Mouse (Mus musculus) C2C12 (cell line): Measurements from ENCODE around the gene Rnf145. TPM values are rescaled to one million over a fixed set of nuclear protein-coding genes. Genes with fewer than 3 reads are reported as not detected.

Experiments
- H3K27me3 ChIP-seq: one replicate; pipeline ENCODE4 v1.6.1; 2011; ENCODE audit not compliant: control insufficient read depth, insufficient read depth, insufficient read length
- H3K36me3 ChIP-seq: one replicate; pipeline ENCODE4 v1.6.1; 2011; ENCODE audit not compliant: control insufficient read depth, insufficient read depth
- H3K4me3 ChIP-seq: one replicate; pipeline ENCODE4 v1.5.1; 2011; ENCODE audit warnings: mild to moderate bottlenecking, control low read depth; ENCODE audit not compliant: poor library complexity, insufficient read depth, severe bottlenecking
- H3K79me2 ChIP-seq: one replicate; pipeline ENCODE4 v1.6.1; 2011; ENCODE audit not compliant: control insufficient read depth, insufficient read depth
- H3K79me3 ChIP-seq: one replicate; pipeline ENCODE4 v1.6.1; 2011; ENCODE audit warnings: low read depth, control low read depth
- H3ac ChIP-seq: one replicate; pipeline ENCODE3; 2011; ENCODE audit warnings: low read depth; ENCODE audit not compliant: control insufficient read depth, insufficient read length
- CEBPB ChIP-seq: IDR thresholded peaks from one replicate; pipeline ENCODE4 v1.6.1; 2011; ENCODE audit warnings: low read depth, mild to moderate bottlenecking, control low read depth, moderate library complexity
- CTCF ChIP-seq: IDR thresholded peaks from one replicate; pipeline ENCODE4 v1.5.1; 2011; ENCODE audit not compliant: control insufficient read depth, insufficient read depth, insufficient read length
- FOSL1 ChIP-seq: IDR thresholded peaks from one replicate; pipeline ENCODE4 v1.8.0; 2011; ENCODE audit warnings: mild to moderate bottlenecking, low read length; ENCODE audit not compliant: poor library complexity, insufficient read depth, severe bottlenecking
- MAX ChIP-seq: IDR thresholded peaks from one replicate; pipeline ENCODE4 v1.6.1; 2011; ENCODE audit warnings: mild to moderate bottlenecking, control low read depth
- MYOD1 ChIP-seq: IDR thresholded peaks from one replicate; pipeline ENCODE4 v1.6.1; 2011; ENCODE audit warnings: low read depth; ENCODE audit not compliant: control insufficient read depth, insufficient read length
- MYOG ChIP-seq: IDR thresholded peaks from one replicate; pipeline ENCODE4 v1.6.1; 2011; ENCODE audit not compliant: control insufficient read depth, insufficient read length; ENCODE audit errors: extremely low read depth
- USF1 ChIP-seq: IDR thresholded peaks from one replicate; pipeline ENCODE4 v1.6.1; 2011; ENCODE audit warnings: low read depth, mild to moderate bottlenecking, control low read depth, moderate library complexity
- polyA plus RNA-seq: library from polyadenylated mRNA; unstranded; fragments of >200 nt; fragmentation: generic; extraction: Trizol; gene quantifications from one replicate; pipeline ENCODE4 v1.2.1, GENCODE M21; 2012; ENCODE audit warnings: missing spikeins

Rnf145 gene
- polyA plus RNA-seq, 1 experiment, result 68.9 TPM

DNA sequence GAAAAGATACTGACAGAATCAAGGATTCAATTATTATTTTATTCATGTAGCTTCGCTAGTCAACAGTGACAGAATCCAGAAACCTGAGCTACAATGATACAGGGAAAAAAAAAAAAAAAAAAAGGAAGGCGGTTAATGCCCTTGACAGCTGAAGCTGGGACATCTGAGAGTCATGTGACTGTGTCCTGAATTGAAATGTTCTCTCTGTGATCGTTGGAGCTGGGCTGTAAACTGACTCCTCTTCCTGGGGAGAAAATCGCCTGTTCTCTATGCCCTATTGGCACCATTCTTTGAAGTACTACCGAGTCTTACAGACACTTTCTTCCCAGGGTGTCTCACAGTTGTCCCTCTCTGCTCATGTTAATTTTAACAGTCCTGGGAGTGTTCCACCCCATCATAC, 15.8 kb upstream of the Rnf145 start:
- Histone ChIP-seq H3ac (no peak overlapping the region), H3K4me3 (no peak overlapping the region), H3K27me3 (peaks cover 9% of the 10 kb centered on the region), H3K79me3 (no peaks in the 10 kb centered on the region), H3K36me3 (no peaks in the 10 kb centered on the region), H3K79me2 (no peaks in the 10 kb centered on the region)
- TF ChIP-seq USF1, result no peak
- no peak for TF ChIP-seq CTCF
- no peak for TF ChIP-seq CEBPB
- TF ChIP-seq FOSL1, result no peak
- no peak for TF ChIP-seq MYOD1

DNA sequence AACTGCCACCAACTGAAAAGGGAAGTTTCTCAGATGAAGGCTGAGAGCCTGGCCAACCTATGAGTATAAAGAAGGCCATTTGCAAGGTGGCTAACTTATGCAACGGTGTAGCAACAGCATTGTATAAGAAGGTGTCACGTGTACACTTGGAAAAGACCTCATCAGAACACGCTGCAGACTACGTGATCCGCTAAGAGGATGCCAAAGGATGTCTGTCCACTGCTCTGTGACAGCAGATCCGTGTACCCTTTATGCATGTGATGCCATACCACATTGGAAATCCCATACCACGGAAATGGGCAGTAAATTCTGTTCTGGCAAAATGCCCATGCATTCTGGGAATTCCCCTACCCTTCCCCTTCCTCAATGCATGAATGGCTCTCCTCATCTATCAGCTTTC, 14.6 kb upstream of the Rnf145 start:
- peaks cover 7% of the 10 kb centered on the region for H3K27me3 ChIP-seq
- H3K4me3 ChIP-seq, result no peak overlapping the region
- no peak for TF ChIP-seq MYOD1
- no peak for TF ChIP-seq CTCF
- no peak for TF ChIP-seq MYOG
- no peak for TF ChIP-seq MAX
- no peak for TF ChIP-seq FOSL1
- TF ChIP-seq CEBPB, result no peak
- no peak for TF ChIP-seq USF1

DNA sequence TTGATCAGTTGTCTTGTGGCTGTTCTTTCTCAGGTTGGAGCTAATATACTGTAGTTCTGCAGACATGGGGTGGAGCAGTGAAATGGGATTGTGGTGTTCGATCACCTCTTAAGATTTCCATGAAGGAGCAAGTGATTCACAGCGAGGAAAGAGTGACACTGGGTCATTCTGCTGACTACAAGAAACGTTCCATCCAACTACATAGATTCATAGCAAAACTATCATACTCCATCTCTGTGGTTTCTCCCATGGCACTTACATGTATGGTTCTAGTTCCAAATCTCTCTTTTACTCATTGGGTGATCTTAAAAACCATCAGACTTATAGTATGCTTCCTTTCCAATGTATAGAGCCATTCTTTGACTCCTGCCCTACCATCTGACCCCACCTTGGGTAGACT, 14.0 kb upstream of the Rnf145 start:
- Histone ChIP-seq H3K27me3 (peaks cover 5% of the 10 kb centered on the region), H3ac (no peak overlapping the region), H3K4me3 (no peak overlapping the region), H3K79me2 (no peaks in the 10 kb centered on the region), H3K36me3 (no peaks in the 10 kb centered on the region), H3K79me3 (no peaks in the 10 kb centered on the region)
- no peak for TF ChIP-seq MYOG
- TF ChIP-seq FOSL1, result no peak
- no peak for TF ChIP-seq MAX
- TF ChIP-seq CTCF, result no peak
- TF ChIP-seq CEBPB, result no peak
- no peak for TF ChIP-seq MYOD1
- TF ChIP-seq USF1, result no peak

More for the DNA sequence above, 14.6 kb upstream of the Rnf145 start:
- H3K79me3 ChIP-seq, result no peaks in the 10 kb centered on the region
- H3K79me2 ChIP-seq, result no peaks in the 10 kb centered on the region
- no peak overlapping the region for H3ac ChIP-seq
- H3K36me3 ChIP-seq, result no peaks in the 10 kb centered on the region

DNA sequence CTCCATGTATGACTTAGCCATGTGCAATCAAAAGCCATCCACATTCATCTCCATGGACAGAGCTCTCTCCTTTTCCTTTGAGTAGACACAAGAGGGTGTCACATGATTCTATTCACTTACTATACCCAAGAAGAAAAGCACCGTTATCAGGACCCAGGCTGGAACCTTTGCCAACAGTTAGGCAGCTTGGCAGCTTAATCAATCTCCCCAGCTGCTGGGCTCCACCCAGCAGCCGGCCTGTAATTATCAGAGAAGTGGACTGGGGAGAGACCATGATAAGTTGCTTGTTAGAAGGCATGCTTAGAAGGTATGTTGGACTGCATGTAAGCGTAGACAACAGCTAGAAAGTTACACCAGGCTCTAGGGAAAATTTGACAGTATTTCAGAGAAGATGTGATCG, 9.9 kb upstream of the Rnf145 start:
- no peaks in the 10 kb centered on the region for H3K27me3 ChIP-seq
- no peak overlapping the region for H3K4me3 ChIP-seq
- no peaks in the 10 kb centered on the region for H3K36me3 ChIP-seq
- TF ChIP-seq CTCF (no peak), MYOD1 (no peak), MYOG (no peak), MAX (no peak), CEBPB (no peak), FOSL1 (no peak), USF1 (no peak)
- H3K79me3 ChIP-seq, result no peaks in the 10 kb centered on the region
- no peak overlapping the region for H3ac ChIP-seq
- H3K79me2 ChIP-seq, result no peaks in the 10 kb centered on the region

DNA sequence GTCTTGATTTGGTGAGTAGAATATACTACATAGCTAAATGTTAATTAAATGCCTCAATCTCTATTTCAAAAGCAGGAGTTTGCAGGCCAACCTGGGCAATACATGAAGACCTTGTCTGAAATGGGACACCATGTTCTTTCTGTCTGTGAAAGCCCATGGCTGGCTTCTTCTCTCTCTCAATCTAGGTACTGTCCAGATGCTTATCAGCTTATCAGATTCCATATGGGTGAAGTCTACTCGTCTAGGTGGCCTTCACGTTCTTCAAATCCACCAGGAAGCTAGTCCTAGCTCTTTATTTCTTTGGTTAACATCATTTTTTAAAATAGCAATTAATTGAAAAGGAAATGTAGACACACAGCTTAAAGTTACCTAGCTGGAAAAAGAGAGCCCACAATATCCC, 8.9 kb upstream of the Rnf145 start:
- no peak for TF ChIP-seq MAX
- TF ChIP-seq USF1, result no peak
- TF ChIP-seq CTCF, result no peak
- no peak for TF ChIP-seq MYOD1
- TF ChIP-seq CEBPB, result no peak
- Histone ChIP-seq H3K79me3 (no peaks in the 10 kb centered on the region), H3K27me3 (no peaks in the 10 kb centered on the region), H3K4me3 (no peak overlapping the region), H3K79me2 (no peaks in the 10 kb centered on the region), H3ac (no peak overlapping the region), H3K36me3 (no peaks in the 10 kb centered on the region)

DNA sequence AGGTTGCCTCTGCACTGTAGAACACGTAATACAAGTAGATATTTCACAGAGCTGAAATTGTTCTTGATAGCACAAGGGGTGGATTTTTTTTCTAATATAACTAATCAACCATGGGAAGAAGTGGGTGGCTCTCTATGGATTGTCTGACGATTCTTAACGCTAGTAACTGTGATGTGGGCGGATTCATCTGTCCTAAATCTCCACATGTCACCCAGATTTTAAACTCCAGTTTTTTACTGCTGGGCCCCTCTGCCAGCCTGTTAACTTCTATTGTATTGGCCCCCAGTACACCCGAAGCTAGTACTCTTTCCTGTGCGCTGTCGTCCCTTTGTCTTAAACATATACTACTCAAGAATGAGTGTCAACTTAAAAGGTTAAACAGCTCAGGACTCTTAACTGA, 8.4 kb upstream of the Rnf145 start:
- no peaks in the 10 kb centered on the region for H3K79me2 ChIP-seq
- no peaks in the 10 kb centered on the region for H3K27me3 ChIP-seq
- H3K4me3 ChIP-seq, result no peak overlapping the region
- no peaks in the 10 kb centered on the region for H3K79me3 ChIP-seq
- H3ac ChIP-seq, result no peak overlapping the region
- H3K36me3 ChIP-seq, result no peaks in the 10 kb centered on the region
- TF ChIP-seq MYOG (no peak), CTCF (no peak), USF1 (no peak), FOSL1 (no peak), MYOD1 (no peak), CEBPB (no peak), MAX (no peak)
